15 mouse cellular contexts compared by ENCODE assay signal in the genomic region with DNA sequence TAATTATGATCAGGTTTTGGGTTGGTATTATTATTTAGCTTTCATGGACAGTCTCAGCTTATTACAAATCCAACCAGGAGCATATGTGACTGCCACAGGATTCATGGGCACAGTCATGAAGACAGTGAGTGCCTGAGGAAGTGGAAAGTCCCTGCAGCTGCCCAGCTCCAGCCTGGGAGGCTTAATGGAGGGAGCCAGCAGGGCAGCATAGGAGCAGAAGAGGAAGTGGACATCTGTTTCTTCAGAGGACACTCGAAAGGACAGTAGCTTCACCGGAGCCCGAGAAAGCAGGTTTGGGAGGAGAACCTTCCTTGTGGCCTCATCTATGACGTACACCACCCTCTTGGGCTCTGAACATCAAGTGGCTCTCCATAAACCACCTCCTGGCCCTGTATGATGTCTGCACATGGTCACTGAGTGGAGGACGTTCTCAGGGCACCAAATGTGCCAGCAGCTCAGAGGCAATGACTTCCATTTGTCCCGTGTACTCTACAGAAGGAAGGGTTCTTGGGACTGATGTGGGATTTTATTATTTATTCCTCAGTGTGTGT. TPM values are rescaled to one million over a fixed set of nuclear protein-coding genes. Genes with fewer than 3 reads are reported as not detected.
DNase-seq lines count a peak whose midpoint lies in the region; ATAC-seq and TF ChIP-seq lines count a peak whose summit lies in the region.
"Had no signal": no experiment of that assay in that cellular context is flagged by ENCODE, and none has a peak within 500 bp of the region (broad histone marks: within the 10 kb centered on the region; RNA-seq: fewer than 3 reads in every experiment).

No protein-coding gene starts in this region.

- no peaks in the 10 kb centered on the region for H3K27me3 ChIP-seq in heart, embryonic 10.5 days (ENCODE audit: insufficient read depth, poor library complexity, severe bottlenecking)
- no peaks in the 10 kb centered on the region for H3K27me3 ChIP-seq in testis, adult 2 months (ENCODE audit: control insufficient read depth, insufficient read depth, low read length)
- H3K27me3 ChIP-seq in limb, embryonic 15.5 days = no peaks in the 10 kb centered on the region
- no peaks in the 10 kb centered on the region for H3K27me3 ChIP-seq in midbrain, embryonic 15.5 days (replicated peaks)
- H3K27me3 ChIP-seq: embryonic facial prominence, embryonic 12.5 days; midbrain, embryonic 12.5 days had no signal

- no peak overlapping the region for H3K4me3 ChIP-seq in heart, embryonic 10.5 days
- H3K4me3 ChIP-seq in testis, adult 2 months (ENCODE audit: control insufficient read depth, low read depth, low read length) = peak overlapping the region; percentile 60
- no peak overlapping the region for H3K4me3 ChIP-seq in limb, embryonic 15.5 days
- H3K4me3 ChIP-seq in midbrain, embryonic 15.5 days = no peak overlapping the region
- H3K4me3 ChIP-seq: embryonic facial prominence, embryonic 12.5 days; midbrain, embryonic 12.5 days had no signal

- H3K4me1 ChIP-seq in heart, embryonic 10.5 days = peaks cover 49% of the 10 kb centered on the region
- peaks cover 8% of the 10 kb centered on the region for H3K4me1 ChIP-seq in testis, adult 2 months (ENCODE audit: control insufficient read depth, insufficient read depth, low read length)
- H3K4me1 ChIP-seq in limb, embryonic 15.5 days = peaks cover 40% of the 10 kb centered on the region
- H3K4me1 ChIP-seq in midbrain, embryonic 15.5 days = peaks cover 32% of the 10 kb centered on the region

- TF ChIP-seq POLR2A in testis, adult 2 months (IDR thresholded peaks at IDR 0.05; ENCODE audit: control insufficient read depth, low read depth, low read length) = no peak

- intact Hi-C loops in heart, postnatal 10 days (cut with DNase I) = loop anchor here (5.0 kb wide), 1 partner anchor 38 kb away; no protein-coding TSS in a partner anchor
- intact Hi-C loops in left cerebral cortex, postnatal 14 days (cut with DNase I) = no loop called here

- no peaks in the 10 kb centered on the region for H3K36me3 ChIP-seq in heart, embryonic 10.5 days
- H3K36me3 ChIP-seq in testis, adult 2 months (ENCODE audit: control insufficient read depth, insufficient read depth, low read length) = no peaks in the 10 kb centered on the region
- H3K36me3 ChIP-seq in limb, embryonic 15.5 days = no peaks in the 10 kb centered on the region
- no peaks in the 10 kb centered on the region for H3K36me3 ChIP-seq in midbrain, embryonic 15.5 days (replicated peaks)
- H3K36me3 ChIP-seq: embryonic facial prominence, embryonic 12.5 days; midbrain, embryonic 12.5 days had no signal

- no peak overlapping the region for H3K9ac ChIP-seq in limb, embryonic 15.5 days
- no peak overlapping the region for H3K9ac ChIP-seq in midbrain, embryonic 15.5 days
- H3K9ac ChIP-seq: embryonic facial prominence, embryonic 12.5 days; midbrain, embryonic 12.5 days had no signal

- no peak for ATAC-seq in limb, embryonic 15.5 days (ENCODE audit: insufficient number of reproducible peaks, low FRiP score, low TSS enrichment, low read depth)
- no peak for ATAC-seq in midbrain, embryonic 15.5 days (replicated peaks)
- ATAC-seq: intestine, postnatal 0 days had no signal

- TF ChIP-seq CTCF in testis, adult 2 months (IDR thresholded peaks at IDR 0.05; ENCODE audit: control insufficient read depth, insufficient read depth, insufficient replicate concordance, low read depth, low read length) = no peak

- 81% methylated on average over 6 of the region's 6 CpGs for WGBS in heart, embryonic 10.5 days
- WGBS in limb, embryonic 15.5 days = 73% methylated on average over 6 of the region's 6 CpGs
- WGBS in midbrain, embryonic 15.5 days = 88% methylated on average over 6 of the region's 6 CpGs

- no peak for DNase-seq in heart, embryonic 10.5 days (ENCODE audit: low spot score)
- no peak for DNase-seq in heart, postnatal 10 days
- DNase-seq in testis, postnatal 10 days (ENCODE audit: low spot score) = no peak
- DNase-seq in left cerebral cortex, postnatal 14 days (ENCODE audit: low spot score in 2 of 2) = no peak
- no peak for DNase-seq in spleen, postnatal 10 days (ENCODE audit: low spot score in 2 of 2)
- DNase-seq: adrenal gland, adult 8-10 months; cerebellum, adult 2 months; right cerebral cortex, postnatal 4 days; thymus, adult 2 months had no signal

- peak overlapping the region; percentile 91 for H3K27ac ChIP-seq in heart, embryonic 10.5 days
- H3K27ac ChIP-seq in testis, adult 2 months (ENCODE audit: control insufficient read depth, insufficient read depth, low read depth, low read length) = no peak overlapping the region; the same call in 1 of the 2 replicates
- H3K27ac ChIP-seq in limb, embryonic 15.5 days = peak overlapping the region; percentile 90
- no peak overlapping the region for H3K27ac ChIP-seq in midbrain, embryonic 15.5 days

- H3K9me3 ChIP-seq in heart, embryonic 10.5 days = peaks cover 2% of the 10 kb centered on the region; the same call in 1 of the 2 replicates
- H3K9me3 ChIP-seq in limb, embryonic 15.5 days = no peaks in the 10 kb centered on the region
- H3K9me3 ChIP-seq in midbrain, embryonic 15.5 days = no peaks in the 10 kb centered on the region
- H3K9me3 ChIP-seq: embryonic facial prominence, embryonic 12.5 days had no signal

- no peak overlapping the region for H3K4me2 ChIP-seq in limb, embryonic 15.5 days
- H3K4me2 ChIP-seq in midbrain, embryonic 15.5 days = no peak overlapping the region
- H3K4me2 ChIP-seq: midbrain, embryonic 12.5 days had no signal

RNA-seq across cellular contexts. Expression of a gene that starts 28.5 kb away (rescaled TPM):
- 4.6 and 6.5 TPM in 2 replicates for polyA plus RNA-seq in heart, embryonic 10.5 days (2016; fragmentation: Nextera tagmentation; extraction: Ambion mirVana)
- 100 to 1,000 TPM; 101 to 154 TPM for total RNA-seq in heart, postnatal 10 days (2021)
- polyA plus RNA-seq in testis, adult 2 months (2012; rRNA removed) = 3.3 and 3.8 TPM in 2 replicates
- polyA plus RNA-seq in limb, embryonic 15.5 days (2015; fragmentation: Nextera tagmentation; extraction: Ambion mirVana) = 11.0 and 12.8 TPM in 2 replicates
- total RNA-seq in left cerebral cortex, postnatal 14 days (2021) = 10 to 100 TPM; 56.9 to 62.5 TPM
- 9.7 and 10.0 TPM in 2 replicates for polyA plus RNA-seq in midbrain, embryonic 15.5 days (2015; fragmentation: Nextera tagmentation; extraction: Ambion mirVana)

Comparison
In these comparisons a context has a peak if more than half of its experiments do, and no peak if none do; other contexts are left out.
1. H3K27ac ChIP-seq: peak in heart, embryonic 10.5 days (single experiment) and limb, embryonic 15.5 days (single experiment); none in testis, adult 2 months (single experiment) and midbrain, embryonic 15.5 days (single experiment).